Mouse (Mus musculus) liver, postnatal 0 days (tissue): ENCODE data around the gene Med12l. TPM values are rescaled to one million over a fixed set of nuclear protein-coding genes. Genes with fewer than 3 reads are reported as not detected.

Source experiments
- ATAC-seq: fragments of 200-750 bp; cut with Nextera tagmentation; 2 replicates; pipeline ENCODE4 v1.8.0; 2017; ENCODE audit warnings: mild to moderate bottlenecking, moderate library complexity
- DNase-seq: peaks from one replicate; pipeline ENCODE4 v3.0.0-alpha.2; 2016
- H3K27ac ChIP-seq: fragments of 300-500 bp; sonication (generic); 2 replicates; pipeline ENCODE4 v1.5.1; 2014; ENCODE audit warnings: antibody characterized with exemption, moderate library complexity, mild to moderate bottlenecking, low read depth
- H3K27me3 ChIP-seq: fragments of 300-500 bp; sonication (generic); 2 replicates; pipeline ENCODE4 v1.6.1; 2014; ENCODE audit warnings: low read length, control low read depth, mixed read lengths; ENCODE audit not compliant: insufficient read depth
- H3K36me3 ChIP-seq: fragments of 300-500 bp; sonication (generic); replicated peaks from 2 replicates; pipeline ENCODE4 v1.6.1; 2014; ENCODE audit warnings: mild to moderate bottlenecking, control low read depth, low read length, moderate library complexity, mixed read lengths; ENCODE audit not compliant: insufficient read depth
- H3K4me1 ChIP-seq: fragments of 300-500 bp; sonication (generic); 2 replicates; pipeline ENCODE4 v1.6.1; 2014; ENCODE audit warnings: antibody characterized with exemption, mild to moderate bottlenecking, control low read depth; ENCODE audit not compliant: insufficient read depth
- H3K4me2 ChIP-seq: fragments of 300-500 bp; sonication (generic); 2 replicates; pipeline ENCODE4 v1.6.1; 2014; ENCODE audit warnings: low read depth, mild to moderate bottlenecking, low read length, moderate library complexity, mixed read lengths
- H3K4me3 ChIP-seq: fragments of 300-500 bp; sonication (generic); 2 replicates; pipeline ENCODE4 v1.5.1; 2014; ENCODE audit warnings: low read depth, low read length
- H3K9ac ChIP-seq: fragments of 300-500 bp; sonication (generic); replicated peaks from 2 replicates; pipeline ENCODE4 v1.6.1; 2014; ENCODE audit warnings: mild to moderate bottlenecking, moderate library complexity
- H3K9me3 ChIP-seq: fragments of 300-500 bp; sonication (generic); 2 replicates; pipeline ENCODE4 v1.6.1; 2016; ENCODE audit warnings: mild to moderate bottlenecking, control low read depth, low read length, mixed read lengths
- CTCF ChIP-seq: sonication (generic); IDR thresholded peaks from 2 replicates; pipeline ENCODE4 v1.5.1; 2016; ENCODE audit warnings: antibody characterized with exemption, low read depth
- EP300 ChIP-seq: IDR thresholded peaks from 2 replicates; pipeline ENCODE4 v1.6.1; 2016; ENCODE audit warnings: antibody characterized with exemption, low read depth, mild to moderate bottlenecking
- WGBS: fragments of 180-500 bp; shearing (Covaris S2); extraction: QIAGEN DNeasy Blood & Tissue Kit; methylation state at CpG from one replicate; pipeline ENCODE4 v1.1.7; 2014; ENCODE audit not compliant: insufficient replicate concordance; 5-methylcytosine and 5-hydroxymethylcytosine counted together
- polyA plus RNA-seq: library from polyadenylated mRNA; unstranded; fragments of >200 nt; fragmentation: Nextera tagmentation; extraction: Ambion mirVana; gene quantifications from 2 replicates; pipeline ENCODE4 v1.2.1, GENCODE M21; 2015

Gene Med12l
- polyA plus RNA-seq, 1 experiment from 2014 or later = 0.67 TPM

GRCm38 (mm10) chr3:59312610-59313009, 307.0 kb downstream of the Med12l start:
- 61% methylated on average over 10 of the region's 10 CpGs for WGBS
- H3K4me1 ChIP-seq = no peaks in the 10 kb centered on the region
- ATAC-seq = peak; percentile 68
- DNase-seq = peak; percentile 39
- no peaks in the 10 kb centered on the region for H3K27me3 ChIP-seq
- peak overlapping the region; percentile 66 for H3K27ac ChIP-seq
- no peaks in the 10 kb centered on the region for H3K36me3 ChIP-seq
- TF ChIP-seq EP300 (peak; percentile 47; the same call in 1 of the 2 replicates), CTCF (no peak)
- no peak overlapping the region for H3K9ac ChIP-seq
- no peaks in the 10 kb centered on the region for H3K9me3 ChIP-seq
- no peak overlapping the region for H3K4me3 ChIP-seq
- H3K4me2 ChIP-seq = no peak overlapping the region

- ATAC-seq (peak; percentile 80), DNase-seq (no peak)
- H3K4me2 ChIP-seq = no peak overlapping the region
- no peak overlapping the region for H3K27ac ChIP-seq
- no peaks in the 10 kb centered on the region for H3K27me3 ChIP-seq
- 65% methylated on average over 7 of the region's 7 CpGs for WGBS
- no peaks in the 10 kb centered on the region for H3K4me1 ChIP-seq
- H3K4me3 ChIP-seq = no peak overlapping the region
- no peak overlapping the region for H3K9ac ChIP-seq
- H3K9me3 ChIP-seq = no peaks in the 10 kb centered on the region
- H3K36me3 ChIP-seq = no peaks in the 10 kb centered on the region
- TF ChIP-seq EP300 = no peak
- no peak for TF ChIP-seq CTCF
Observed at GRCm38 (mm10) chr3:59316077-59316476, 310.5 kb downstream of the Med12l start.

- Histone ChIP-seq H3K27ac (no peak overlapping the region), H3K27me3 (no peaks in the 10 kb centered on the region), H3K4me1 (no peaks in the 10 kb centered on the region), H3K36me3 (no peaks in the 10 kb centered on the region), H3K9ac (no peak overlapping the region), H3K4me2 (no peak overlapping the region), H3K9me3 (no peaks in the 10 kb centered on the region), H3K4me3 (no peak overlapping the region)
- TF ChIP-seq CTCF (peak; percentile 75), EP300 (no peak)
- ATAC-seq (no peak), DNase-seq (peak; percentile 63)
- WGBS = 36% methylated on average over 7 of the region's 7 CpGs
Observed at GRCm38 (mm10) chr3:59321278-59321876, 315.8 kb downstream of the Med12l start.

- Histone ChIP-seq H3K4me1 (no peaks in the 10 kb centered on the region), H3K9me3 (no peaks in the 10 kb centered on the region), H3K9ac (no peak overlapping the region), H3K4me2 (no peak overlapping the region), H3K4me3 (no peak overlapping the region), H3K27me3 (no peaks in the 10 kb centered on the region), H3K27ac (no peak overlapping the region), H3K36me3 (no peaks in the 10 kb centered on the region)
- TF ChIP-seq EP300 (no peak), CTCF (no peak)
- ATAC-seq = no peak
- DNase-seq = no peak
- 72% methylated on average over 2 of the region's 2 CpGs for WGBS
Observed at GRCm38 (mm10) chr3:59328526-59328925, 322.9 kb downstream of the Med12l start.

- 0 out of 2 replicates have a peak overlapping the region, but pooled peaks have one; percentile 33 for H3K4me2 ChIP-seq
- no peaks in the 10 kb centered on the region for H3K36me3 ChIP-seq
- H3K27me3 ChIP-seq = no peaks in the 10 kb centered on the region
- H3K9me3 ChIP-seq = no peaks in the 10 kb centered on the region
- no peak overlapping the region for H3K27ac ChIP-seq
- H3K9ac ChIP-seq = no peak overlapping the region
- DNase-seq = no peak
- 50% methylated on average over 11 of the region's 11 CpGs for WGBS
- TF ChIP-seq CTCF (no peak), EP300 (no peak)
- peaks cover 3% of the 10 kb centered on the region; the same call in 1 of the 2 replicates for H3K4me1 ChIP-seq
- no peak overlapping the region for H3K4me3 ChIP-seq
- no peak for ATAC-seq
Observed at GRCm38 (mm10) chr3:59341647-59342427, 336.2 kb downstream of the Med12l start.

GRCm38 (mm10) chr3:59343026-59343425, 337.4 kb downstream of the Med12l start:
- no peaks in the 10 kb centered on the region for H3K36me3 ChIP-seq
- H3K27me3 ChIP-seq = no peaks in the 10 kb centered on the region
- peaks cover 3% of the 10 kb centered on the region; the same call in 1 of the 2 replicates for H3K4me1 ChIP-seq
- TF ChIP-seq CTCF = no peak
- TF ChIP-seq EP300 = no peak
- no peak overlapping the region for H3K9ac ChIP-seq
- DNase-seq = no peak
- no peak overlapping the region for H3K27ac ChIP-seq
- H3K9me3 ChIP-seq = no peaks in the 10 kb centered on the region
- ATAC-seq = no peak
- no peak overlapping the region for H3K4me2 ChIP-seq
- WGBS = 60% methylated on average over 4 of the region's 4 CpGs
- no peak overlapping the region for H3K4me3 ChIP-seq
